Mouse (Mus musculus): ENCODE results near the gene Thtpa. TPM values are rescaled to one million over a fixed set of nuclear protein-coding genes. Genes with fewer than 3 reads are reported as not detected.
A peak's percentile ranks its signal among the peaks of the same experiment; 100 is the strongest.

The Thtpa gene
- polyA plus RNA-seq, 1 experiment from 2014 or later = 55.2 TPM

- Histone ChIP-seq H3K27ac (ENCODE audit: low read length) (peak overlapping the region; percentile 67), H3K4me1 (replicated peaks; ENCODE audit: control insufficient read depth, insufficient read depth, low read length) (peaks cover 82% of the 10 kb centered on the region), H3K9me3 (ENCODE audit: control insufficient read depth, low read length) (no peaks in the 10 kb centered on the region), H3K4me3 (replicated peaks; ENCODE audit: low read length) (no peak overlapping the region), H3K36me3 (ENCODE audit: control insufficient read depth, insufficient read depth) (peaks cover 3% of the 10 kb centered on the region; the same call in 1 of the 2 replicates), H3K9ac (replicated peaks; ENCODE audit: low read depth, low read length) (peak overlapping the region; percentile 38; the same call in 1 of the 2 replicates), H3K4me2 (ENCODE audit: low read length) (peak overlapping the region; percentile 40), H3K27me3 (replicated peaks; ENCODE audit: control insufficient read depth, insufficient read depth, low read length) (0 out of 2 replicates have a peak, but pooled peaks cover 2% of the 10 kb centered on the region)
- ATAC-seq = no peak
- WGBS = 15% methylated on average over 21 of the region's 21 CpGs
Observed at GRCm38 (mm10) chr14:55109048-55109873, 14.7 kb downstream of the Thtpa start.

DNA sequence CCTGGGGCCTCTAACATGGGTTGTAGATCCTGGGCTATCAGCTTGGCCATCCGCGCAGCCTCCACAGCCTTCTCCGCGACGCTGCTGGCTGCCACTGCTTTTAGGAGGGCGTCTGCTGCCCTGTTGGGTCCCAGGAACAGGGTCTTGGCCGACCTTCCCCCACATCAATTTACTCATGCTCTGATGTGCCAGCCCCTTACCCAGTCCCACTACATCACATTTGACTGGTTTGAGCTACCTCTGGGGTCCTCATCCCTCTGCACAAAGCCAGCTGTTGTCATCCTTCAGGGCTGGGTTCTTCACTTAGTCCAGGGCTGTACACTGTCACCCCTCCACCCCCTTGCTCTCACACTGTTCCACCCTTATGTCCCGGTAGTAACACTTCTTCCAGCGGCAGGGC lies 15.5 kb downstream of the Thtpa start:
- WGBS = 42% methylated on average over 9 of the region's 9 CpGs
- H3K27me3 ChIP-seq (replicated peaks; ENCODE audit: control insufficient read depth, insufficient read depth, low read length) = 0 out of 2 replicates have a peak, but pooled peaks cover 2% of the 10 kb centered on the region
- peak overlapping the region; percentile 67 for H3K27ac ChIP-seq (ENCODE audit: low read length)
- H3K9me3 ChIP-seq (ENCODE audit: control insufficient read depth, low read length) = no peaks in the 10 kb centered on the region
- ATAC-seq = no peak
- H3K4me3 ChIP-seq (replicated peaks; ENCODE audit: low read length) = no peak overlapping the region
- H3K9ac ChIP-seq (replicated peaks; ENCODE audit: low read depth, low read length) = peak overlapping the region; percentile 38; the same call in 1 of the 2 replicates
- H3K4me1 ChIP-seq (replicated peaks; ENCODE audit: control insufficient read depth, insufficient read depth, low read length) = peaks cover 80% of the 10 kb centered on the region
- 0 out of 2 replicates have a peak overlapping the region, but pooled peaks have one; percentile 4 for H3K4me2 ChIP-seq (ENCODE audit: low read length)
- peaks cover 3% of the 10 kb centered on the region; the same call in 1 of the 2 replicates for H3K36me3 ChIP-seq (ENCODE audit: control insufficient read depth, insufficient read depth)

- no peak for ATAC-seq
- Histone ChIP-seq H3K4me1 (replicated peaks; ENCODE audit: control insufficient read depth, insufficient read depth, low read length) (peaks cover 70% of the 10 kb centered on the region), H3K4me2 (ENCODE audit: low read length) (peak overlapping the region; percentile 33), H3K9ac (replicated peaks; ENCODE audit: low read depth, low read length) (0 out of 2 replicates have a peak overlapping the region, but pooled peaks have one; percentile 16), H3K27me3 (replicated peaks; ENCODE audit: control insufficient read depth, insufficient read depth, low read length) (0 out of 2 replicates have a peak, but pooled peaks cover 2% of the 10 kb centered on the region), H3K9me3 (ENCODE audit: control insufficient read depth, low read length) (no peaks in the 10 kb centered on the region), H3K27ac (ENCODE audit: low read length) (no peak overlapping the region), H3K4me3 (replicated peaks; ENCODE audit: low read length) (no peak overlapping the region), H3K36me3 (ENCODE audit: control insufficient read depth, insufficient read depth) (peaks cover 3% of the 10 kb centered on the region; the same call in 1 of the 2 replicates)
- 58% methylated on average over 2 of the region's 2 CpGs for WGBS
Observed at GRCm38 (mm10) chr14:55111720-55112119, 17.1 kb downstream of the Thtpa start.

- H3K9me3 ChIP-seq (ENCODE audit: control insufficient read depth, low read length) = no peaks in the 10 kb centered on the region
- H3K4me3 ChIP-seq (replicated peaks; ENCODE audit: low read length) = peak overlapping the region; percentile 91
- peaks cover 64% of the 10 kb centered on the region for H3K4me1 ChIP-seq (replicated peaks; ENCODE audit: control insufficient read depth, insufficient read depth, low read length)
- 74% methylated on average over 51 of the region's 51 CpGs for WGBS
- H3K4me2 ChIP-seq (ENCODE audit: low read length) = peak overlapping the region; percentile 82
- H3K36me3 ChIP-seq (ENCODE audit: control insufficient read depth, insufficient read depth) = peaks cover 3% of the 10 kb centered on the region; the same call in 1 of the 2 replicates
- H3K27ac ChIP-seq (ENCODE audit: low read length) = no peak overlapping the region
- peak overlapping the region; percentile 86 for H3K9ac ChIP-seq (replicated peaks; ENCODE audit: low read depth, low read length)
- H3K27me3 ChIP-seq (replicated peaks; ENCODE audit: control insufficient read depth, insufficient read depth, low read length) = 0 out of 2 replicates have a peak, but pooled peaks cover 2% of the 10 kb centered on the region
- ATAC-seq = no peak
Observed at GRCm38 (mm10) chr14:55113351-55113974, 18.9 kb downstream of the Thtpa start.

DNA sequence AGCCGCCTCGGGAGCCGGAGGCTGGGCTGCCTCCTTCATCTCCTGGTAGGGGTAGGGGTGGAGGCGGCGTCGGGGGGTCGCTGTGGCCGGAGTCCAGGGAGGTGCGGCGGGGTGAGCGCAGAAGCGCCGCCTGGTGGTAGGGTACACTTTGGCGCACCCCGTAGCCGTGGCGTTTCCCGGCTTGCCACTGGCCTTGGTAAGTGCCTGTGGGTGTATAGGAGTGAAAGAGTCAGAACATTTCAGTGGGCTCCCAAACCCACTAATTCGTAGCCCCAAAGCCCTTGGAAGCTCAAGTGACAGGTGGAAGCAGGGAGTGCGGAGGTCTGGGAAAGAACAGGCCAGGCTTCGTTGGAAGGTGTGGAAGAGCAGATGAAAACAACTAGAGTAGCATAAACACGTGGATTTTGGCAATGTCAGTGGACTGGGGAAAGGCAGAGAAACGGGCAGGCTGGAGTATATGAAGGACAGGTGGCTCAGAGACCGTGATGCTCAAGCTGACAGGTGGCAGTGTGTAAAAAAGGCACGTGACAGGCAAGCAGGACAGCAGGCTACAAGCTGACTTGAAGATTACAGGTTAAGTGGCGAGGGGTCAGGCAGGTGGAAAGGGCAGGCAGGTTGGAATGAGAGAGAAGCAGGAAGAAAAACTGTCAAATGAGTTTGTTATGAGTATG lies 19.5 kb downstream of the Thtpa start:
- Histone ChIP-seq H3K9ac (replicated peaks; ENCODE audit: low read depth, low read length) (peak overlapping the region; percentile 86), H3K36me3 (ENCODE audit: control insufficient read depth, insufficient read depth) (peaks cover 3% of the 10 kb centered on the region; the same call in 1 of the 2 replicates), H3K9me3 (ENCODE audit: control insufficient read depth, low read length) (no peaks in the 10 kb centered on the region), H3K27me3 (replicated peaks; ENCODE audit: control insufficient read depth, insufficient read depth, low read length) (0 out of 2 replicates have a peak, but pooled peaks cover 2% of the 10 kb centered on the region), H3K27ac (ENCODE audit: low read length) (peak overlapping the region; percentile 96; the same call in 1 of the 2 replicates), H3K4me3 (replicated peaks; ENCODE audit: low read length) (peak overlapping the region; percentile 91), H3K4me2 (ENCODE audit: low read length) (peak overlapping the region; percentile 82), H3K4me1 (replicated peaks; ENCODE audit: control insufficient read depth, insufficient read depth, low read length) (peaks cover 58% of the 10 kb centered on the region)
- ATAC-seq = no peak
- WGBS = 11% methylated on average over 24 of the region's 26 CpGs

DNA sequence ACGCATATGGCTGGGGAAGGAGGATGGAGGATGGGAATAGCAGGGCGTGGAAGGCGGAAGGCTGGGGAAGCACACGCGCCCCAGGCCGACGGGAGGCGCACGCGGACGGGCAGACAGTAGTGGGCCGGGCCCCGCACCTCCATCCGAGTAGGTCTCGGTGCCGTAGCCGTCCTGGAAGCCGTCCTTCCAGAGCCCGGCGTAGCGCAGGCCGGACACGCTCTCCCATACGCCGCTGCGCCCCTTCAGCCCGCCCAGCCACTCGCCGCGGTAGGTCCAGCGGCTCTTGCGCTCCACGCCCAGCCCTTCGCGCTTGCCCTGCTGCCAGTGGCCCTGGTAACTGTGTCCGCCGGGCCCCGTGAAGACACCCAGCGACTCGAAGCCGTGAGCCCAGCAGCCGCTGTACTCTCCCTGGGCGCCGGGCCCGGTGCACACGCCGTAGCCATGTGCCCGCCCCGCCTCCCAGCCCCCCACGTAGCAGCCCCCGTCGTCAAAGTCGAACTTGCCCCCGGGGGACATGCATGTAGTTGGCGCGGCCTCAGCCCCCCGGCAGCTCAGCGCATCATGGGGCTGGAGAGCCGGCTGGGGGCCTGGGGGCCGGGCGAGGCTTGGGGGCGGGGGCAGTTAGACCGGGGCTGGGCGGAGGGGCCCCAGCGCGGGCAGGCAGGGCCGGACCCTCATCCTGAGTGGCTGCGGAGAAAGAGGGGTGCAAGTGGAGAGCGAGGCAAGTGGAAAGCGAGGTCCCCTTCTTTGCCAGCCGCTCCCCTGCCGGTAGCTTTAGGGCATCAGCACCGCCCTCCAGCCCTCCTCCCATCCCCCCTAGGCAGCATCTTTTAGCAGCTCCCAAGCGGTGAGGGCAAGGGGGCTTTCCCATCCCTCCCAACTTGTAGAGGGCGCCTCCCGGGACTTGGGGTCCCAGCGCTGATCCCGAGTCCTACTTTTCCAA lies 20.4 kb downstream of the Thtpa start:
- peak overlapping the region; percentile 96 for H3K27ac ChIP-seq (ENCODE audit: low read length)
- peaks cover 49% of the 10 kb centered on the region for H3K4me1 ChIP-seq (replicated peaks; ENCODE audit: control insufficient read depth, insufficient read depth, low read length)
- ATAC-seq = peak; percentile 41
- H3K9ac ChIP-seq (replicated peaks; ENCODE audit: low read depth, low read length) = peak overlapping the region; percentile 86
- H3K4me3 ChIP-seq (replicated peaks; ENCODE audit: low read length) = peak overlapping the region; percentile 91
- under 1% methylated on average over 67 of the region's 78 CpGs for WGBS
- 0 out of 2 replicates have a peak, but pooled peaks cover 2% of the 10 kb centered on the region for H3K27me3 ChIP-seq (replicated peaks; ENCODE audit: control insufficient read depth, insufficient read depth, low read length)
- no peaks in the 10 kb centered on the region for H3K9me3 ChIP-seq (ENCODE audit: control insufficient read depth, low read length)
- H3K4me2 ChIP-seq (ENCODE audit: low read length) = peak overlapping the region; percentile 82
- peaks cover 3% of the 10 kb centered on the region; the same call in 1 of the 2 replicates for H3K36me3 ChIP-seq (ENCODE audit: control insufficient read depth, insufficient read depth)

DNA sequence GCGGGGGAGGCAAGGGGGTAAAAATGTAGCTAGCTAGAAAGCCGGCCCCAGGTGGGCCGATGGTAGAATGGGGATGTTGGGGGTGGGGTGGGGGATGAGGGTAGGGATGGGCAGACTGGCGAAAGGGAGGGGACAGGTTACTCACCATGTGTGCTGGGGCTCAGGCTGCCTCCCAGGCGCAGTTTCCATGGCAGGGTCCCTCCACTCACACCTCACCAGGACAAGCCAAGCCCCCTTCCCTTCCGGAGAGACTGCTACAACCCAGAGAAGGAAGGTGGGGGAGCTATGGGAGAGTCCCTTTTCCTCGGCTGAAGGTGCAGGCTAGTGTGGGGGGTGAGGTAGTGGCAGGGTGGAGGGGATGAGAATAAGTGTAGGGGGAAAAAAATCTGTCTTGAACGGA lies 21.3 kb downstream of the Thtpa start:
- Histone ChIP-seq H3K4me1 (replicated peaks; ENCODE audit: control insufficient read depth, insufficient read depth, low read length) (peaks cover 42% of the 10 kb centered on the region), H3K9me3 (ENCODE audit: control insufficient read depth, low read length) (no peaks in the 10 kb centered on the region), H3K4me2 (ENCODE audit: low read length) (peak overlapping the region; percentile 82), H3K27ac (ENCODE audit: low read length) (peak overlapping the region; percentile 96), H3K4me3 (replicated peaks; ENCODE audit: low read length) (peak overlapping the region; percentile 91), H3K36me3 (ENCODE audit: control insufficient read depth, insufficient read depth) (peaks cover 3% of the 10 kb centered on the region; the same call in 1 of the 2 replicates), H3K9ac (replicated peaks; ENCODE audit: low read depth, low read length) (peak overlapping the region; percentile 86), H3K27me3 (replicated peaks; ENCODE audit: control insufficient read depth, insufficient read depth, low read length) (0 out of 2 replicates have a peak, but pooled peaks cover 2% of the 10 kb centered on the region)
- WGBS = 2% methylated on average over 8 of the region's 8 CpGs
- peak; percentile 19 for ATAC-seq

Measured in forebrain, embryonic 16.5 days (tissue).